Comparison of ENCODE assay signal across 10 mouse cellular contexts in the genomic region with DNA sequence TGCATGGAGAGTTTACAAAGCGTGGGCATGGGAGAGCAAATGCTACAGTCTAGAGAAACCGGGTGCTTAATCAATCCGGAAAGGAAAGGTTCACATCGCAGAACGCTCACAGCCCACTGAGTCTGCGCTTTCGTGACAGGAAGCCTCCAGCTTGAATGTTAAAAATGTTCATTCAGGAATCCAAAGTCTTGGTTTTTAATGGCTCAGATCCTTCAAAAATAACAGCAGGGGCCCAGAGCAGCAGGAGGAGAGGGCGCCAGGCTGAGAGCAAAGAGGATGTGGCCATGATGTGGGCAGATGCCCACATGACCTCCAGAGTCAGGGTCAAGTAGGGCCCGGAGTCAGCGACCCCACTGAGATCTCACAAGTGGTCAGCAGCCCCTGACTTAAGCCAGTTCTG.
A peak's percentile ranks its signal among the peaks of the same experiment; 100 is the strongest.
DNase-seq lines count a peak whose midpoint lies in the region; ATAC-seq and TF ChIP-seq lines count a peak whose summit lies in the region.
"Had no signal": no experiment of that assay in that cellular context is flagged by ENCODE, and none has a peak within 500 bp of the region (broad histone marks: within the 10 kb centered on the region; RNA-seq: fewer than 3 reads in every experiment).

No protein-coding gene starts in this region.

- H3K27ac ChIP-seq in heart, postnatal 0 days (ENCODE audit: low read depth) = 0 out of 2 replicates have a peak overlapping the region, but pooled peaks have one; percentile 30
- H3K27ac ChIP-seq in heart, embryonic 11.5 days (ENCODE audit: low read depth, low read length) = no peak overlapping the region
- H3K27ac ChIP-seq: liver, embryonic 13.5 days had no signal

- DNase-seq in heart, postnatal 0 days (ENCODE audit: low spot score) = no peak
- DNase-seq in urinary bladder, postnatal 14 days (ENCODE audit: low spot score) = peak; percentile 1
- no peak for DNase-seq in urinary bladder, adult 2 months (ENCODE audit: low spot score)
- peak; percentile 58 to 65 for DNase-seq in left cerebral cortex, postnatal 10 days (ENCODE audit: extremely low spot score in 1 of 2, low spot score in 2 of 2)
- DNase-seq in retina, postnatal 1 day = no peak
- no peak for DNase-seq in testis, postnatal 10 days (ENCODE audit: low spot score)
- DNase-seq: liver, embryonic 13.5 days had no signal

- H3K4me1 ChIP-seq in heart, postnatal 0 days (ENCODE audit: control insufficient read depth, insufficient read depth) = no peaks in the 10 kb centered on the region
- H3K4me1 ChIP-seq in heart, embryonic 11.5 days (ENCODE audit: control insufficient read depth, insufficient read depth, low read length) = peaks cover 20% of the 10 kb centered on the region
- H3K4me1 ChIP-seq: liver, embryonic 13.5 days had no signal

- H3K9ac ChIP-seq in heart, postnatal 0 days (replicated peaks; ENCODE audit: low read depth, low read length) = no peak overlapping the region
- H3K9ac ChIP-seq in heart, embryonic 11.5 days (ENCODE audit: low read depth, low read length) = no peak overlapping the region
- H3K9ac ChIP-seq: liver, embryonic 13.5 days had no signal

- no peak overlapping the region for H3K4me3 ChIP-seq in heart, postnatal 0 days (ENCODE audit: low read depth, low read length)
- no peak overlapping the region for H3K4me3 ChIP-seq in heart, embryonic 11.5 days (ENCODE audit: low read depth, low read length)
- H3K4me3 ChIP-seq: liver, embryonic 13.5 days had no signal

- no peak for ATAC-seq in heart, postnatal 0 days (ENCODE audit: insufficient read depth, low read depth)
- ATAC-seq in heart, embryonic 11.5 days (replicated peaks; ENCODE audit: insufficient number of reproducible peaks, low FRiP score, low TSS enrichment) = no peak
- no peak for ATAC-seq in erythroblast, adult 5-6 weeks (replicated peaks; ENCODE audit: low FRiP score, poor library complexity, severe bottlenecking)

- intact Hi-C loops in left cerebral cortex, postnatal 10 days (cut with DNase I) = no loop called here

- WGBS in heart, postnatal 0 days = 45% methylated on average over 10 of the region's 10 CpGs
- WGBS in heart, embryonic 11.5 days (ENCODE audit: insufficient replicate concordance) = 51% methylated on average over 10 of the region's 10 CpGs

- H3K4me2 ChIP-seq in heart, postnatal 0 days (ENCODE audit: low read depth, low read length) = no peak overlapping the region
- H3K4me2 ChIP-seq in heart, embryonic 11.5 days = no peak overlapping the region

- no peaks in the 10 kb centered on the region for H3K36me3 ChIP-seq in heart, postnatal 0 days (replicated peaks; ENCODE audit: control insufficient read depth, insufficient read depth, low read length)
- H3K36me3 ChIP-seq in heart, embryonic 11.5 days (ENCODE audit: control insufficient read depth, insufficient read depth, low read length) = no peaks in the 10 kb centered on the region
- H3K36me3 ChIP-seq: G1E; liver, embryonic 13.5 days had no signal

- H3K9me3 ChIP-seq in heart, postnatal 0 days (replicated peaks; ENCODE audit: control insufficient read depth, low read length) = no peaks in the 10 kb centered on the region
- H3K9me3 ChIP-seq in heart, embryonic 11.5 days (replicated peaks; ENCODE audit: control insufficient read depth, low read length) = no peaks in the 10 kb centered on the region
- H3K9me3 ChIP-seq: liver, embryonic 13.5 days had no signal

- no peak for TF ChIP-seq CTCF in heart, postnatal 0 days (IDR thresholded peaks at IDR 0.05; ENCODE audit: low read depth)

- H3K27me3 ChIP-seq in heart, postnatal 0 days (ENCODE audit: control insufficient read depth, insufficient read depth, low read length) = no peaks in the 10 kb centered on the region
- no peaks in the 10 kb centered on the region for H3K27me3 ChIP-seq in heart, embryonic 11.5 days (ENCODE audit: control insufficient read depth, insufficient read depth, low read length)
- H3K27me3 ChIP-seq: liver, embryonic 13.5 days had no signal

- no peak for TF ChIP-seq EP300 in heart, postnatal 0 days (IDR thresholded peaks at IDR 0.05; ENCODE audit: low read depth)

Comparison
In these comparisons a context has a peak if more than half of its experiments do, and no peak if none do; other contexts are left out.
1. DNase-seq: peak in urinary bladder, postnatal 14 days (single experiment) and left cerebral cortex, postnatal 10 days (2 of 2); none in heart, postnatal 0 days (single experiment), urinary bladder, adult 2 months (single experiment), retina, postnatal 1 day (single experiment) and testis, postnatal 10 days (single experiment).